Mouse (Mus musculus): ENCODE results near the gene Zdhhc6. TPM values are rescaled to one million over a fixed set of nuclear protein-coding genes. Genes with fewer than 3 reads are reported as not detected.

The Zdhhc6 gene
- polyA plus RNA-seq, 1 experiment from 2014 or later, result 63.9 TPM

- Histone ChIP-seq H3K36me3 (ENCODE audit: control insufficient read depth, insufficient read depth, low read length) (peaks cover 42% of the 10 kb centered on the region), H3K9me3 (ENCODE audit: control insufficient read depth, low read length) (no peaks in the 10 kb centered on the region), H3K4me1 (ENCODE audit: control insufficient read depth in 2 of 2, insufficient read depth in 2 of 2, low read length in 2 of 2) (no peaks in the 10 kb centered on the region; a peak in 1 of 4 replicates), H3K27me3 (ENCODE audit: control insufficient read depth, insufficient read depth, low read length) (no peaks in the 10 kb centered on the region), H3K4me2 (ENCODE audit: low read length) (no peak overlapping the region), H3K9ac (ENCODE audit: low read length) (no peak overlapping the region), H3K4me3 (ENCODE audit: control insufficient read depth in 1 of 2, insufficient read depth in 1 of 2, low read depth in 1 of 2, low read length in 2 of 2) (no peak overlapping the region), H3K27ac (replicated peaks in 1 of 2; ENCODE audit: control insufficient read depth in 1 of 2, insufficient read depth in 1 of 2, low read depth in 2 of 2, low read length in 2 of 2) (no peak overlapping the region)
- ATAC-seq (ENCODE audit: insufficient number of reproducible peaks, insufficient read depth, low FRiP score, low read depth), result no peak
- WGBS, result 63% methylated on average over 4 of the region's 4 CpGs
Observed at GRCm38 (mm10) chr19:55276100-55276499, 39.7 kb downstream of the Zdhhc6 start.

GRCm38 (mm10) chr19:55273340-55273739 is 42.5 kb downstream of the Zdhhc6 start:
- H3K27me3 ChIP-seq (ENCODE audit: control insufficient read depth, insufficient read depth, low read length), result no peaks in the 10 kb centered on the region
- H3K4me2 ChIP-seq (ENCODE audit: low read length), result no peak overlapping the region
- H3K9ac ChIP-seq (ENCODE audit: low read length), result no peak overlapping the region
- H3K27ac ChIP-seq (replicated peaks in 1 of 2; ENCODE audit: control insufficient read depth in 1 of 2, insufficient read depth in 1 of 2, low read depth in 2 of 2, low read length in 2 of 2), result no peak overlapping the region
- no peaks in the 10 kb centered on the region for H3K9me3 ChIP-seq (ENCODE audit: control insufficient read depth, low read length)
- H3K4me3 ChIP-seq (ENCODE audit: control insufficient read depth in 1 of 2, insufficient read depth in 1 of 2, low read depth in 1 of 2, low read length in 2 of 2), result no peak overlapping the region
- ATAC-seq (ENCODE audit: insufficient number of reproducible peaks, insufficient read depth, low FRiP score, low read depth), result no peak
- WGBS, result 54% methylated on average over 6 of the region's 6 CpGs
- H3K4me1 ChIP-seq (ENCODE audit: control insufficient read depth in 2 of 2, insufficient read depth in 2 of 2, low read length in 2 of 2), result peaks cover 0 to 3% of the 10 kb centered on the region in 2 experiments; a peak in 1 of 4 replicates
- H3K36me3 ChIP-seq (ENCODE audit: control insufficient read depth, insufficient read depth, low read length), result peaks cover 26% of the 10 kb centered on the region

GRCm38 (mm10) chr19:55271448-55271847 is 44.4 kb downstream of the Zdhhc6 start:
- Histone ChIP-seq H3K27ac (replicated peaks in 1 of 2; ENCODE audit: control insufficient read depth in 1 of 2, insufficient read depth in 1 of 2, low read depth in 2 of 2, low read length in 2 of 2) (no peak overlapping the region), H3K9me3 (ENCODE audit: control insufficient read depth, low read length) (no peaks in the 10 kb centered on the region), H3K4me3 (ENCODE audit: control insufficient read depth in 1 of 2, insufficient read depth in 1 of 2, low read depth in 1 of 2, low read length in 2 of 2) (no peak overlapping the region), H3K27me3 (ENCODE audit: control insufficient read depth, insufficient read depth, low read length) (no peaks in the 10 kb centered on the region), H3K4me2 (ENCODE audit: low read length) (no peak overlapping the region), H3K4me1 (ENCODE audit: control insufficient read depth in 2 of 2, insufficient read depth in 2 of 2, low read length in 2 of 2) (peaks cover 2 to 3% of the 10 kb centered on the region in 2 experiments; a peak in 1 of 4 replicates), H3K36me3 (ENCODE audit: control insufficient read depth, insufficient read depth, low read length) (peaks cover 19% of the 10 kb centered on the region), H3K9ac (ENCODE audit: low read length) (no peak overlapping the region)
- no peak for ATAC-seq (ENCODE audit: insufficient number of reproducible peaks, insufficient read depth, low FRiP score, low read depth)
- 46% methylated on average over 3 of the region's 3 CpGs for WGBS

- Histone ChIP-seq H3K27ac (replicated peaks in 1 of 2; ENCODE audit: control insufficient read depth in 1 of 2, insufficient read depth in 1 of 2, low read depth in 2 of 2, low read length in 2 of 2) (no peak overlapping the region), H3K4me3 (ENCODE audit: control insufficient read depth in 1 of 2, insufficient read depth in 1 of 2, low read depth in 1 of 2, low read length in 2 of 2) (no peak overlapping the region), H3K4me1 (ENCODE audit: control insufficient read depth in 2 of 2, insufficient read depth in 2 of 2, low read length in 2 of 2) (peaks cover 2 to 3% of the 10 kb centered on the region in 2 experiments; a peak in 1 of 4 replicates), H3K4me2 (ENCODE audit: low read length) (no peak overlapping the region), H3K9me3 (ENCODE audit: control insufficient read depth, low read length) (no peaks in the 10 kb centered on the region), H3K9ac (ENCODE audit: low read length) (no peak overlapping the region), H3K27me3 (ENCODE audit: control insufficient read depth, insufficient read depth, low read length) (no peaks in the 10 kb centered on the region), H3K36me3 (ENCODE audit: control insufficient read depth, insufficient read depth, low read length) (peaks cover 19% of the 10 kb centered on the region)
- 74% methylated on average over 5 of the region's 5 CpGs for WGBS
- ATAC-seq (ENCODE audit: insufficient number of reproducible peaks, insufficient read depth, low FRiP score, low read depth), result no peak
Observed at GRCm38 (mm10) chr19:55269051-55269450, 46.8 kb downstream of the Zdhhc6 start.

- H3K9ac ChIP-seq (ENCODE audit: low read length), result no peak overlapping the region
- no peaks in the 10 kb centered on the region for H3K27me3 ChIP-seq (ENCODE audit: control insufficient read depth, insufficient read depth, low read length)
- H3K4me2 ChIP-seq (ENCODE audit: low read length), result no peak overlapping the region
- peaks cover 17% of the 10 kb centered on the region for H3K36me3 ChIP-seq (ENCODE audit: control insufficient read depth, insufficient read depth, low read length)
- no peak overlapping the region for H3K27ac ChIP-seq (replicated peaks in 1 of 2; ENCODE audit: control insufficient read depth in 1 of 2, insufficient read depth in 1 of 2, low read depth in 2 of 2, low read length in 2 of 2)
- no peak for ATAC-seq (ENCODE audit: insufficient number of reproducible peaks, insufficient read depth, low FRiP score, low read depth)
- 59% methylated on average over 3 of the region's 3 CpGs for WGBS
- no peaks in the 10 kb centered on the region for H3K9me3 ChIP-seq (ENCODE audit: control insufficient read depth, low read length)
- no peak overlapping the region for H3K4me3 ChIP-seq (ENCODE audit: control insufficient read depth in 1 of 2, insufficient read depth in 1 of 2, low read depth in 1 of 2, low read length in 2 of 2)
- H3K4me1 ChIP-seq (ENCODE audit: control insufficient read depth in 2 of 2, insufficient read depth in 2 of 2, low read length in 2 of 2), result peaks cover 2 to 3% of the 10 kb centered on the region in 2 experiments; a peak in 1 of 4 replicates
Observed at GRCm38 (mm10) chr19:55268150-55268549, 47.7 kb downstream of the Zdhhc6 start.

GRCm38 (mm10) chr19:55266786-55267185 is 49.0 kb downstream of the Zdhhc6 start:
- no peak overlapping the region for H3K27ac ChIP-seq (replicated peaks in 1 of 2; ENCODE audit: control insufficient read depth in 1 of 2, insufficient read depth in 1 of 2, low read depth in 2 of 2, low read length in 2 of 2)
- no peak overlapping the region for H3K9ac ChIP-seq (ENCODE audit: low read length)
- H3K27me3 ChIP-seq (ENCODE audit: control insufficient read depth, insufficient read depth, low read length), result no peaks in the 10 kb centered on the region
- WGBS, result 87% methylated on average over 3 of the region's 3 CpGs
- H3K4me1 ChIP-seq (ENCODE audit: control insufficient read depth in 2 of 2, insufficient read depth in 2 of 2, low read length in 2 of 2), result peaks cover 2 to 3% of the 10 kb centered on the region in 2 experiments; a peak in 1 of 4 replicates
- no peaks in the 10 kb centered on the region for H3K9me3 ChIP-seq (ENCODE audit: control insufficient read depth, low read length)
- H3K36me3 ChIP-seq (ENCODE audit: control insufficient read depth, insufficient read depth, low read length), result peaks cover 9% of the 10 kb centered on the region
- no peak for ATAC-seq (ENCODE audit: insufficient number of reproducible peaks, insufficient read depth, low FRiP score, low read depth)
- no peak overlapping the region for H3K4me2 ChIP-seq (ENCODE audit: low read length)
- H3K4me3 ChIP-seq (ENCODE audit: control insufficient read depth in 1 of 2, insufficient read depth in 1 of 2, low read depth in 1 of 2, low read length in 2 of 2), result no peak overlapping the region

- H3K4me1 ChIP-seq (ENCODE audit: control insufficient read depth in 2 of 2, insufficient read depth in 2 of 2, low read length in 2 of 2), result peaks cover 2 to 6% of the 10 kb centered on the region in 2 experiments; a peak in 1 of 4 replicates
- no peak overlapping the region for H3K4me2 ChIP-seq (ENCODE audit: low read length)
- H3K27me3 ChIP-seq (ENCODE audit: control insufficient read depth, insufficient read depth, low read length), result no peaks in the 10 kb centered on the region
- ATAC-seq (ENCODE audit: insufficient number of reproducible peaks, insufficient read depth, low FRiP score, low read depth), result no peak
- H3K36me3 ChIP-seq (ENCODE audit: control insufficient read depth, insufficient read depth, low read length), result peaks cover 5% of the 10 kb centered on the region; the same call in 1 of the 2 replicates
- H3K9me3 ChIP-seq (ENCODE audit: control insufficient read depth, low read length), result no peaks in the 10 kb centered on the region
- WGBS, result 72% methylated on average over 3 of the region's 3 CpGs
- no peak overlapping the region for H3K27ac ChIP-seq (replicated peaks in 1 of 2; ENCODE audit: control insufficient read depth in 1 of 2, insufficient read depth in 1 of 2, low read depth in 2 of 2, low read length in 2 of 2)
- no peak overlapping the region for H3K4me3 ChIP-seq (ENCODE audit: control insufficient read depth in 1 of 2, insufficient read depth in 1 of 2, low read depth in 1 of 2, low read length in 2 of 2)
- no peak overlapping the region for H3K9ac ChIP-seq (ENCODE audit: low read length)
Observed at GRCm38 (mm10) chr19:55265269-55265668, 50.6 kb downstream of the Zdhhc6 start.

Measured in heart, embryonic 14.5 days (tissue).